Comparison of ENCODE assay signal across 9 mouse cellular contexts in genomic region chr7:109424422-109425159, GRCm38 (mm10). TPM values are rescaled to one million over a fixed set of nuclear protein-coding genes. Genes with fewer than 3 reads are reported as not detected.
DNase-seq lines count a peak whose midpoint lies in the region; ATAC-seq and TF ChIP-seq lines count a peak whose summit lies in the region.
"Had no signal": no experiment of that assay in that cellular context is flagged by ENCODE, and none has a peak within 500 bp of the region (broad histone marks: within the 10 kb centered on the region; RNA-seq: fewer than 3 reads in every experiment).

No protein-coding gene starts in this region.

- H3K4me1 ChIP-seq in liver, embryonic 14.5 days (replicated peaks; ENCODE audit: control insufficient read depth in 2 of 2, insufficient read depth in 2 of 2, low read length in 1 of 2) = no peaks in the 10 kb centered on the region
- H3K4me1 ChIP-seq in liver, embryonic 12.5 days = no peaks in the 10 kb centered on the region
- H3K4me1 ChIP-seq in forebrain, embryonic 14.5 days (ENCODE audit: control insufficient read depth, insufficient read depth, low read length) = no peaks in the 10 kb centered on the region

- no peak overlapping the region for H3K4me2 ChIP-seq in liver, embryonic 14.5 days (ENCODE audit: low read depth)
- no peak overlapping the region for H3K4me2 ChIP-seq in liver, embryonic 12.5 days
- H3K4me2 ChIP-seq in forebrain, embryonic 14.5 days (ENCODE audit: low read length) = no peak overlapping the region

- H3K27ac ChIP-seq in liver, embryonic 14.5 days = no peak overlapping the region
- H3K27ac ChIP-seq in liver, embryonic 12.5 days = no peak overlapping the region
- no peak overlapping the region for H3K27ac ChIP-seq in forebrain, embryonic 14.5 days (ENCODE audit: low read depth, low read length)

- TF ChIP-seq EP300 in liver, embryonic 14.5 days (IDR thresholded peaks at IDR 0.05; ENCODE audit: low read depth) = no peak

- H3K4me3 ChIP-seq in liver, embryonic 14.5 days (ENCODE audit: insufficient read depth in 1 of 2, low read depth in 2 of 2, low read length in 2 of 2) = no peak overlapping the region
- no peak overlapping the region for H3K4me3 ChIP-seq in liver, embryonic 12.5 days
- no peak overlapping the region for H3K4me3 ChIP-seq in forebrain, embryonic 14.5 days (ENCODE audit: low read depth, low read length)

- DNase-seq in embryo, embryonic 11 days = peak; percentile 53
- no peak for DNase-seq in embryo, embryonic 10 days (ENCODE audit: low spot score)
- no peak for DNase-seq in liver, embryonic 14.5 days (ENCODE audit: low read depth in 3 of 3, low spot score in 3 of 3)
- peak; percentile 85 for DNase-seq in forebrain, embryonic 14.5 days (ENCODE audit: low spot score)
- DNase-seq in retina, adult 2 months (ENCODE audit: low read depth, low spot score) = peak; percentile 36
- DNase-seq in thymus, postnatal 4 days = no peak
- no peak for DNase-seq in kidney, postnatal 25 days
- DNase-seq: lung, adult 18-20 months had no signal

- H3K36me3 ChIP-seq in liver, embryonic 14.5 days (replicated peaks; ENCODE audit: control insufficient read depth, insufficient read depth, low read depth) = no peaks in the 10 kb centered on the region
- H3K36me3 ChIP-seq in liver, embryonic 12.5 days = no peaks in the 10 kb centered on the region
- no peaks in the 10 kb centered on the region for H3K36me3 ChIP-seq in forebrain, embryonic 14.5 days (ENCODE audit: control insufficient read depth, insufficient read depth, low read length)

- H3K9me3 ChIP-seq in liver, embryonic 14.5 days (ENCODE audit: control insufficient read depth, low read length) = no peaks in the 10 kb centered on the region
- no peaks in the 10 kb centered on the region for H3K9me3 ChIP-seq in liver, embryonic 12.5 days (replicated peaks)
- H3K9me3 ChIP-seq in forebrain, embryonic 14.5 days (replicated peaks; ENCODE audit: control insufficient read depth, low read length) = no peaks in the 10 kb centered on the region

- WGBS in liver, embryonic 14.5 days (ENCODE audit: insufficient replicate concordance) = 51% methylated on average over 3 of the region's 3 CpGs
- WGBS in liver, embryonic 12.5 days (ENCODE audit: insufficient replicate concordance) = 48% methylated on average over 3 of the region's 3 CpGs
- 62% methylated on average over 3 of the region's 3 CpGs for WGBS in forebrain, embryonic 14.5 days

- no peak overlapping the region for H3K9ac ChIP-seq in liver, embryonic 14.5 days (replicated peaks)
- no peak overlapping the region for H3K9ac ChIP-seq in liver, embryonic 12.5 days
- no peak overlapping the region for H3K9ac ChIP-seq in forebrain, embryonic 14.5 days (ENCODE audit: low read length)

- peak; percentile 18; the same call in 1 of the 2 replicates for TF ChIP-seq CTCF in liver, embryonic 14.5 days (IDR thresholded peaks at IDR 0.05; ENCODE audit: low read depth)

- H3K27me3 ChIP-seq in liver, embryonic 14.5 days (ENCODE audit: control insufficient read depth, insufficient read depth, low read length) = no peaks in the 10 kb centered on the region
- H3K27me3 ChIP-seq in liver, embryonic 12.5 days (replicated peaks) = 0 out of 2 replicates have a peak, but pooled peaks cover 9% of the 10 kb centered on the region
- H3K27me3 ChIP-seq in forebrain, embryonic 14.5 days (replicated peaks; ENCODE audit: control insufficient read depth, insufficient read depth, low read length) = no peaks in the 10 kb centered on the region

- ATAC-seq in liver, embryonic 14.5 days (ENCODE audit: insufficient read depth) = no peak
- no peak for ATAC-seq in liver, embryonic 12.5 days
- ATAC-seq in forebrain, embryonic 14.5 days = peak; percentile 63

RNA-seq across cellular contexts. Expression of gene Stk33, which starts 14.3 kb away (rescaled TPM):
- not detected in 2 replicates for polyA plus RNA-seq in liver, embryonic 14.5 days (2012; rRNA removed)
- polyA plus RNA-seq in liver, embryonic 14.5 days (2014; fragmentation: Nextera tagmentation; extraction: Ambion mirVana) = not detected in 2 replicates
- not detected in 2 replicates for polyA plus RNA-seq in liver, embryonic 12.5 days (2016; fragmentation: Nextera tagmentation; extraction: Ambion mirVana)
- polyA plus RNA-seq in forebrain, embryonic 14.5 days (2014; fragmentation: Nextera tagmentation; extraction: Ambion mirVana) = 9.4 and 10.1 TPM in 2 replicates

Comparison
In these comparisons a context has a peak if more than half of its experiments do, and no peak if none do; other contexts are left out.
1. DNase-seq: peak in embryo, embryonic 11 days (single experiment), forebrain, embryonic 14.5 days (single experiment) and retina, adult 2 months (single experiment); none in embryo, embryonic 10 days (single experiment), liver, embryonic 14.5 days (0 of 3), thymus, postnatal 4 days (single experiment) and kidney, postnatal 25 days (0 of 2).